Mouse (Mus musculus) embryonic fibroblast, embryonic 13.5 days (primary cell): ENCODE measurements around the gene Ulk1. TPM values are rescaled to one million over a fixed set of nuclear protein-coding genes. Genes with fewer than 3 reads are reported as not detected.
"Not testable (repeated sequence)": the region's sequence is repeated elsewhere in the genome, so short reads cannot be mapped to it uniquely, and the experiment has no call there.

Experiments
- H3K27ac ChIP-seq: 2 replicates; pipeline ENCODE4 v1.5.1; 2012; ENCODE audit warnings: low read length, control low read depth, inconsistent platforms; ENCODE audit not compliant: insufficient read depth
- H3K4me1 ChIP-seq: 2 replicates; pipeline ENCODE4 v1.6.1; 2011; ENCODE audit warnings: low read length; ENCODE audit not compliant: control insufficient read depth, insufficient read depth
- H3K4me3 ChIP-seq: 2 replicates; pipeline ENCODE4 v1.5.1; 2011; ENCODE audit warnings: mild to moderate bottlenecking, control low read depth, low read length; ENCODE audit not compliant: insufficient read depth
- CTCF ChIP-seq: IDR thresholded peaks from 2 replicates; pipeline ENCODE4 v1.5.1; 2011; ENCODE audit warnings: mild to moderate bottlenecking, control low read depth, low read length, moderate library complexity, borderline replicate concordance; ENCODE audit not compliant: insufficient read depth
- POLR2A ChIP-seq: IDR thresholded peaks from 2 replicates; pipeline ENCODE4 v1.6.1; 2011; ENCODE audit warnings: low read depth, mild to moderate bottlenecking, control low read depth, low read length, moderate library complexity
- polyA plus RNA-seq: library from polyadenylated mRNA; stranded (reverse); fragments of >200 nt; gene quantifications from 2 replicates; pipeline ENCODE4 v1.2.4, GENCODE M21; 2011; ENCODE audit warnings: low read depth; ENCODE audit not compliant: missing spikeins, insufficient read length

Gene Ulk1
- polyA plus RNA-seq = 22.3 and 23.1 TPM in 2 replicates

DNA sequence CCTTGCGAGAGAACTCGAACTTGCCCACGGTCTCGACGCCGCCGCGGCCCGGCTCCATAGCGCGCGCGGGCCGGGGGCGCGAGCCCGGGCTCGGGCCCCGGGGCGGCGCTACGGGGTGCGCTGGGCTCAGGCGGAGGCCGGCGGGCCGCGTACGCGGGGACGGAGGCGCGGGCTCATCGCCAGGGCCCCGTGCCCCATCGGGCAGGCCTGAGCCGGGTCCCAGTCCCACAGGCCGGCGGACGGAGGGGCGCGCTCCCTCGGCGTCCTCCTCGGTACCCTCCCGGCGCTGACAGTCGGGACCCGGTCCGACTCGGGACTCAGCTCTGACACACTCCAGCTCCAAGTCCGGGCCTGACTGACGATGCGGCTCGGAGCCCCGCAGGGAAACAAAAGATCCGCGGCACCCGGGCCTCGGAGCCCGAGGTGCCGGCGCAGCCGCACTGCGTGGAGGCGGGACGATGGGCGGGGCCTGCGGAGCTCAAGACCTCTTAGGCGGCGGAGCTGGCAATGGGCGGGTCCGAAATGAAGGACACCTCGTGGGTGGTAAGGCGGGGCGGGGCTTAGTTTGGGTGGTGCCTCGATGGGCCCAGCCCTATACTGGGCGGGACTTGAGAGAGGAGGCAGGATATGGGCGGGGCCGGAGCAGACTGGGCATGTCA is at the start of gene Ulk1:
Gene Ulk1 (minus strand): TSS at position 431 of the 659 bp plus-strand sequence.
- peaks cover 3% of the 10 kb centered on the region; the same call in 1 of the 2 replicates for H3K4me1 ChIP-seq
- H3K4me3 ChIP-seq = peak within 1 kb of the TSS; percentile 60
- peak within 1 kb of the TSS; percentile 15 for H3K27ac ChIP-seq
- TF ChIP-seq POLR2A = peak; percentile 98
- TF ChIP-seq CTCF = no peak

DNA sequence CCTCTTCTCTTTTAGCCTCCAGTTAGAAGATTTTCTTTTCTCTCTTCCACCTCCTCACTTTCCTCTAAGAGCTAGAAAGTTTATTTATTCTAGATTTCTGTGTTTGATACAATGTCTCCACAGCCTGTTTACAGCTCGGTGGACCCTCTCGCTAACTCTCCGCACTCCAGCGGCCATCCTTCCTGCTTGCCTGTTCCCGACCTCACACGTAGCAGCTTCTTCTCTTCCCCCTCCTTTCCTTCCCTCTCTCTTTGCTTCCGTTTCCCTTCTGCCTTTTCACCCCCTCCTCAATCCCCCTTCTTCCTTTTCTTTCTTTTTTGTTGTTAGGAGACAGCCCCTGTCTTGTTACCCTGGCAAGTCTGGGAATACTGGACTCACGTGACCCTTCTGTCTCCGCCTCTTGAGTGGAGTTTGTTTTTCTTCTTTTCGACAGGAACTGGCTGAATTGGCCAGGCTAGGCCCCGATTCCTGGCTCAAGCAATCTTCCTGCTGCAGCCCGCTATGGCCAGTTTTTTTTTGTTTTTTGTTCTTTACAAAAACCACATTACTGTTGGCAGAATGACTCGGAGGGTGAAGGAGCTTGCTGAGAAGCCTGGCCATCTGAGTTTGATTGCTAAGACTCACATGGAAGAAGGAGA is 49.2 kb upstream of the Ulk1 start:
- Histone ChIP-seq H3K4me1 (peaks cover 11% of the 10 kb centered on the region; the same call in 1 of the 2 replicates), H3K27ac (peak overlapping the region; percentile 60), H3K4me3 (no peak overlapping the region)
- no peak for TF ChIP-seq POLR2A
- no peak for TF ChIP-seq CTCF

DNA sequence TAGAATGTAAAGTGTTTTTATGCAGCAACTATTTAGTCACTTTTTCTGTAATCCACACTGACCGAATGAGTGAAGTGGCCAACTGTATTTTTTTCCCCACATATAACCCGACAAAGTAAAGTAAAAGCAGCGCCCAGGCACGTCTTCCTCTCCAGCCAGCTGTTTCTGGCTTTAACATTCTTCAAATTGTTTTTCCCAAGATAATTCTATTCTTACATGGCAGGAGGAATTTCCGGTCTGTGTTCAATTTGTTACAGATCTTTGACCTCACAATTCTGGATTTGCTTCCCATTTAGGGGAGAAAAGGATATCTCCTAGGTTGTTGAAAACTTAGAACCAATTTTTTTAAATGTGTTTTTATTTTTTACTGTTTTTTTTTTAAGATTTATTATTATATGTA is 47.2 kb upstream of the Ulk1 start:
- no peak for TF ChIP-seq CTCF
- no peak for TF ChIP-seq POLR2A
- H3K4me3 ChIP-seq = no peak overlapping the region
- H3K27ac ChIP-seq = peak overlapping the region; percentile 89
- H3K4me1 ChIP-seq = peaks cover 11% of the 10 kb centered on the region; the same call in 1 of the 2 replicates

DNA sequence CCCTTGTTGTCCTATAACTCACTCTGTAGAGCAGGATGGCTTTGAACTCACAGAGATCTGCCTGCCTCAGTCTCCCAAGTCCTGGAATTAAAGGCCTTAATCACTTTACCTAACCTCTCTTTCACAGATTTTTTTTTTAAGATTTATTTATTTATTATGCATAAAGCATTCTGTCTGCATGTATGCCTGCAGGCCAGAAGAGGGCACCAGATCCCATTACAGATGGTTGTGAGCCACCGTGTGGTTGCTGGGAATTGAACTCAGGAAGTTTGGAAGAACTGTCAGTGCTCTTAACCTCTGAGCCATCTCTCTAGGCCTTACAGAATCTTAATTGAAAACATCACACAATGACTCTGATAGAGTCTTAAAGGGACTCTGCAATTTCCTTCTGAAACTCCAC is 43.1 kb upstream of the Ulk1 start:
- TF ChIP-seq CTCF = no peak
- H3K27ac ChIP-seq = no peak overlapping the region
- peaks cover 11% of the 10 kb centered on the region; the same call in 1 of the 2 replicates for H3K4me1 ChIP-seq
- H3K4me3 ChIP-seq = no peak overlapping the region

DNA sequence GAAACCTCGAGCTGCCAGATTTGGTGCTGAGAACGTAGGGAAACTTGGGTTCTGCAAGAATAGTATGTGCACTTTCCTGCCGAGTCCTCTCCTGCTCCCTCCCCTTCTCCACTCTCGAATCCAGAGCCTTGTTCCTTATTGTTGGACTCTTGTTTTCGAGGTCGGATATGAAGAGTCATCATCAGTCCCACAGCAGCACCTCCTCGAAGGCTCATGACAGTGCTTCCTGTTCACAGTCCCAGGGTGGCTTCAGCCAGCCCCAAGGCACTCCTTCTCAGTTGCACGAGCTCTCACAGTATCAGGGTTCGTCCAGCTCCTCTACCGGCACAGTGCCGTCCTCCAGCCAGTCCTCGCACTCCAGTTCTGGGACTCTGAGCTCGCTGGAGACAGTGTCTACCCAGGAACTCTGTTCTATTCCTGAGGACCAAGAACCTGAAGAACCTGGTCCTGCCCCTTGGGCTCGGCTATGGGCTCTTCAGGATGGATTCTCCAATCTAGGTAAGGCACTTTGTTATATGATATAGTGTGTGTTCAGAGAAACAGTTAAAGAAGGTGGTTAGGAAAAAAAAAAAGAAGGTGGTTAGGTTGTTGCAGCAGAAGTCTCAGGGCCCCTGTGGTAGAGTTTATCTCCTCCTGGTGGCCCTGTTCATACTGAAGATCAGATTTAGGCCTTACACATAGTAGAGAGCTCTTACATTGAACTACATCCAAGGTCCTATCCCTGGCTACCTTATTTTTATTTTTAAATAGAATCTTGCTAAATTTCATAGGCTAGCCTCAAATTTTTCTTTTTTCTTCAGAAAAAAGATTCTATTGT is 31.4 kb upstream of the Ulk1 start:
- TF ChIP-seq POLR2A = no peak
- no peak for TF ChIP-seq CTCF
- Histone ChIP-seq H3K4me1 (peaks cover 4% of the 10 kb centered on the region; the same call in 1 of the 2 replicates), H3K4me3 (0 out of 2 replicates have a peak overlapping the region, but pooled peaks have one; percentile 60)

DNA sequence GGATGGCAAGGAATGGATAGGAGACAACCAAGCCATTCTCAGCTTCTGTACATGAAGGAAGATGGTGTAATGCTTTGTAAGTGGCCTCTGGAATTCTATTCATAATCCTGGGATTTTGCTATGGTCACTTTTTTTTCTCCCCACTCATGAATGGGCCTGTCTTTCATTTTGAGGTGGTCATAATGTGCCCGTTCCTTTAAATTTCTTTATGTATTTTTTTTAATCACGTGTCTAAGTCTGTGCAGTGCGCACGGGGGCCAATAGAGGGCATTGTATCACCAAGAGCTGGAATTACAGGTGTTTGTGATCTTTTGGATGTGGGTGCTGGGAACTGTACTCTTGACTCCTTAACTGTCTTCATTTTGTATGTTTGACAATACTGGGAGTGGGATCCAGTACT is 30.6 kb upstream of the Ulk1 start:
- TF ChIP-seq CTCF (no peak), POLR2A (no peak)
- Histone ChIP-seq H3K4me1 (peaks cover 4% of the 10 kb centered on the region; the same call in 1 of the 2 replicates), H3K27ac (peak overlapping the region; percentile 89), H3K4me3 (peak overlapping the region; percentile 60)

More for the DNA sequence above, 31.4 kb upstream of the Ulk1 start:
- H3K27ac ChIP-seq = no peak overlapping the region

DNA sequence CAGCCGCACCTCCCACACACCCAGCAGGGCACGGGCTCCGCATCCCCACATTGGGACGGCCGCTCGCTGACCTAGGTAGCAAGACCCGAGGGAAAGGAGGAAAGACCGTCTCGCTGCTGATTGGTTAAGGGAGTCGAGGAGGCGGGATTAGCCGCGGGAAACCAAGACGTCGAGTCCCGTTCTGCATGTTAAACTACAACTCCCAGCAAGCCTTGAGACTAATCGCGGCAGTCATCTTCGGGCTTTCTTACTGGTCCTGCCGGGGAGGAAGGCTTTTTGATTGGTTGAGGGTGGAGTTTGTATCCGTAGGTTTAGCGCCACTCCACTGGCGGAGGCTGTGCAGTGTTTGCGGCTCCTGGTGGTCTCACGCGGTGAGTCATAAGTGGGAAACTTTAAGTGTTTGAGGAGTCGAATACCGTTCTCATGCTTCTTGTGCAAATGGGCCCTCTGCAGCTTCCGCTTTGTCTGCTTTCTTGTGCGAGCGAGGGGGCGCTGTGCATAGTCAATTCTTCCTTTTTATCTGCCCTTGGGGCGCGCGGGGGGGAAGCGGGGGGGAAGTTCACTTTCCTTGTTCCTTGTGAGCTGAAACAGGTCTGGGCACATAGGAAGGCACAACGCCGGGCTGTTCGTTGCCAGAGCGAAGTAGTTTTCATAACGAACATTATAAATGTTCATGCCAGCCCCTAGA is 29.9 kb upstream of the Ulk1 start, which contains the start of the genes Hscb and Chek2:
Gene Hscb (minus strand): TSS at position 100 of the 688 bp plus-strand sequence.
Gene Chek2 (plus strand): TSS at position 302 of the 688 bp plus-strand sequence.
- peaks cover 4% of the 10 kb centered on the region; the same call in 1 of the 2 replicates for H3K4me1 ChIP-seq
- peak within 1 kb of the TSS; percentile 66 for H3K4me3 ChIP-seq
- no peak for TF ChIP-seq CTCF
- peak; percentile 84 for TF ChIP-seq POLR2A
- peak within 1 kb of the TSS; percentile 89 for H3K27ac ChIP-seq

DNA sequence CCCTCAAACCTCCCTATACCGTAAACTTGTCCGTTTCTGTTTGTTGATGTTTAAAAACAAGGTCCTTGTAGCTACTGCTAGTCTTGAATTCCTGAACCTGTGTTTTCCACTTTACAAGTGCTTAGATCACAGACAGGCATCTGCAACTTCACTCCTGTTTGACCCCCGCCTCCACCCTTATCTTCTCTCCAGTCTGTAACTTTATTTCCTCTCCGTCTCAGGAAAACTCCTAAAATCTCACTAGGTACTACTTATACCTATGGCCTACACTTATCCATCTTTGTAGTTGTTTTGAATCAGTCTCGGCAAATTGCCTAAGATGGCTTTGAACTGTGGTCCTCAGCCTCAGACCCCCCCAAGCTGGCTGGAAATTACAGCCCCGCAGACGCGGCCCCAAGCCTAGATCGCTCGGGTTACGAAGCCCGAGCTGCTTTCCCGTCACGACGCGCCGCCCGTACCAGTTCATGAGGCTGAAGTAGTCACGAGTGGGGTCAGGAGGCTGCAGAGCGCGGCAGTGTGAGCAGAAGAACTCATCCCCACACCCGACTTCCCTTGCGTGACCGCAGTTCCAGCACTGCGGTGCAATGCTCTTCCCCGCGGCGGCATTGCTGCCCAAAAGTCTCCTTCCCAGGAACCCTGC is 29.3 kb upstream of the Ulk1 start:
- Histone ChIP-seq H3K4me1 (peaks cover 4% of the 10 kb centered on the region; the same call in 1 of the 2 replicates), H3K4me3 (peak overlapping the region; percentile 66), H3K27ac (peak overlapping the region; percentile 59)
- TF ChIP-seq POLR2A = no peak
- TF ChIP-seq CTCF = no peak

DNA sequence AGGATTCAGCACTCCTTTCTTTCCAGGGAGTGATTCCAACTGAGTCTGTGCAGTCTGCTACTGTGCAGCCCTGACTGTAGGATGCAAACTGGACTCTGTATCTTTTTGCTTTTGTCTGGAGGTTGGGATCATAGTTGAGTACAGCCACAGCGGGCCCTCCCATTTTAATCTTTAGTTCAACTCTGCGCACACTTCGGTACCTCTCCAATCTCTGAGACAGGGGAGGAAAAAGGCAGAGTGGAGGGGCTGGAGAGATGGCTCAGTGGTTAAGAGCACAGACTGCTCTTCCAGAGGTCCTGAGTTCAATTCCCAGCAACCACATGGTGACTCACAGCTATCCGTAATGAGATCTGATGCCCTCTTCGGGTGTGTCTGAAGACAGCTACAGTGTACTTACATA is 28.1 kb upstream of the Ulk1 start:
- not testable (repeated sequence) for H3K27ac ChIP-seq, H3K4me3 ChIP-seq, H3K4me1 ChIP-seq
